Mouse (Mus musculus) adrenal gland, adult 2 months (tissue): ENCODE data around the gene Ranbp17. TPM values are rescaled to one million over a fixed set of nuclear protein-coding genes. Genes with fewer than 3 reads are reported as not detected.

ENCODE experiments used
- DNase-seq: peaks from one replicate; pipeline ENCODE4 v3.0.0; 2021
- polyA plus RNA-seq: library from polyadenylated mRNA; depleted of rRNA; stranded (reverse); fragments of >200 nt; gene quantifications from 2 replicates; pipeline ENCODE4 v1.2.3, GENCODE M21; 2012
- total RNA-seq, 2 experiments: library from RNA; stranded (reverse); gene quantifications; 2 replicates each; pipeline ENCODE4 v1.2.3; 2021

Ranbp17 gene
- total and polyA plus RNA-seq, 3 experiments: 0.36 to 5.3 (median 2.7) TPM

DNA sequence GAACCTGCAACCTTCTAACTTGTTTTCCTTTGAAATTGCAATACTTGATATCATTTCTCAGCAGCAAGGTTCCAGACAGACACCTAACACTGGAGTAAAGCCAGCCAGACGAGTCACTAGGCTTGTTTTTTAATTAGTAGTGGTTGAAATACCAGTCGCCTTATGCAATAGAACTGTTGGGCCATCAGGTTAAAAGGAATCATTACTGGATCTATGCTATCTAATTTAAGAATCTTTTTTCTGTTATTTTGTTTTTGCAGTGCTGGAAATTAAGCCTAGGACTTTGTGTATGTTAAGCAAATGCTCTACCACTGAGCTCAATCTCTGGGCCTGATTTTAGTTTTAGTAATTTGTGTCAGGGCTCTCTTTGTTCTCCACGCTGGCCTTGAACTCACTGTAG, 91.3 kb downstream of the Ranbp17 start:
- no peak for DNase-seq

DNA sequence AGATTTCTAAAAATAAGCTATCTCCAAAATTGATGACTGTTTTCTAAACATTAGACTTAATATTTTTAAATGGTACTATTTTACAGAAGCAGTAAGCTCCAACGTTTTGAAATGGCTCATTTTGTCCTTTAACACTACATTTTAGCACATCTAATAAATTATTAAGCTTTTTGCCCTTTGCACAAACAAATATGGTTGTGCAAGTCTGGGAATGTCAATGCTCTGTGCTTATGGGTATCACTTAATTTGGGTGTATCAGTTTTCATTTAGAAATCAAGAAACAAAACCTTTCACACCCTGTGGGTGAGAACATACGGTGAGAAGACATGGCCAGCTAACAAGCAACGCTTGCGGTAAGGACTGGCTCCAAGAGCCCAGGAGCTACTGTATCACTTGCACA, 108.9 kb downstream of the Ranbp17 start:
- no peak for DNase-seq

DNA sequence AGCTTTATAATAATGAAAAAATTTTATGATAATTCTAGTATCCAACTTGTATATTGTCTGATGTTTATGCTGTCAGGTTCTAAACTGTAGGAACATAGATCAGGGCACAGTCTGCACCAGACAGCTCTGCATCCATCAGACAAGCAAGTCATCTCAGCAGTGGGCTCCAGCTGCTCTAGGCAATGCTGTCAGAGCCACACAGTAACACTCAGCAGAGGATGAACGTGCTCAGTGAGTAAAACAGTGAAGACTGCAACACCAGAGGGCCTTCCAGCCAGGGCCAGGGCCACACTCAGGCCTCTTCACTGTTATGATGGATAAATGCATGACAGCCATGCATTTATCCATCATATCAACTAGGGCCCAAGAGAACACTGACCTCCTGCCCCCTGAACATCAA, 114.2 kb downstream of the Ranbp17 start:
- no peak for DNase-seq

DNA sequence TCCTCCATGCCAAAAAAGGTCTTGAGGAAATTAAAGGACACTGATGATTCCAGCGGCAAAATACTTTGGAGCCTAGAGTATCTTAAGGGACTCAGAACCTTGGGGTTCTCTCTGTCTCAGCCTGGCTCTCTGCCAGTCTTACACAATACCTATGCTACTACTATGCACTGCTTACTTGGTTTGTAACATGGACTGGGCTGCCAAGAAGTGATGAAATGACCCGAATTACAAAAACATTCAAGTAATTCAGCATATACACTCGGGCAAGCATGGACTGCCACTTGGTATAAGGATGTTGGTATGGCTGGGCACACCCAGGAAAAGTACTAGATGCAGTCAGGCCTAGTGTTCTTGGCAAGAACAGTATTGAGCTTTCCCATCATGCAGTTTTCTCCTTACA, 114.8 kb downstream of the Ranbp17 start:
- peak; percentile 45 for DNase-seq

DNA sequence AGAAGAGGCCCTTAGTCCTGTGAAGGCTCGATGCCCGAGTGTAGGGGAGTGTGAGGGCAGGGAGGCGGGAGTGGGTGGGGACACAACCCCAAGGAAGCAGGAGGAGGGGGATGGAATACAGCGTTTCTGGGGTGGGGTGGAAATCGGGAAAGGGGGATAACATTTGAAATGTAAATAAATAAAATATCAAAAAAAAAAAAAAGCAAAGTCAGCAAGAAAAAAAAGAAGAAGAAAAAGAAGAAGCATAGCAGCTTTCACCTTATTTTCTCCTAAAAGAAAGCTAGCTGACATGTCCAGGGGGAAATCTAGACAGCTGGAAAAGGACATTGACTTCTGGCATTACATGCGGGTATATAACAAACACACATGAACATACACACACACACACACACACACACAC, 117.3 kb downstream of the Ranbp17 start:
- no peak for DNase-seq

DNA sequence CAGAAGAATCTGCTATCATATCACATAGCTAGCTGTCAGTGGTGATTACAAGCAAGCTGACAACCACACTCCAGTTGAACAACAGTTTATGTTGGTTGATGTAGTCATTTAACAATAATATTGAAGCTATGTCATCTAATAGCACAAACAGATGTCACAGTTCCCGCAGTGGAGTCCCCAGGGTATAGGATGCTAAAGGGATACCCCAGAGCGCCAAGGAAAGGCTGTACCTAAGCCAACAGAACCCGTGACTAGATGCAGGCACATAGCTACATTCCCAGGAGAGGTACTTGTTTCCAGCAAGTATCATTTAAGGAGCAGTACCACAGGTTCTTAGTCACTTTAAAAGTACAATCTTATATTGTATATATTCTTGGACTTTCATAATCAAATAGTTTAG, 119.5 kb downstream of the Ranbp17 start:
- DNase-seq: no peak

DNA sequence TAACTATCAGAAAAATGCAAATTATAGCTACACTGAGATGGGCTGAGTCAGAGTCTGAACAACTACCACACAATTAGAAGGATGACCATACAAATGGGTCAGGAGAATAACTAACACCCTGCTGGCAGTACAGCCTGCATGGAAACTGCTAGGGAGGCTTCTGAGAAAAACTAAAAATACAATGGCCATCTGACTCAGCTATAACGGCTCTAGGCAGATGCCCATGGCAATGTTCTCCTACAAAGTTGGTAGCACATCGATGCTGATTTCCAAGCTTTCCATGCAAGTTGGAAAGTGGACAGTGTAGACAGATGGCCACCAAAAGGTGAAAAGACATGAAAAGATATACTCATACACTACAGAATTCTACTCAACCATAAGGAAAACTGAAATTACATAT, 124.9 kb downstream of the Ranbp17 start:
- no peak for DNase-seq

DNA sequence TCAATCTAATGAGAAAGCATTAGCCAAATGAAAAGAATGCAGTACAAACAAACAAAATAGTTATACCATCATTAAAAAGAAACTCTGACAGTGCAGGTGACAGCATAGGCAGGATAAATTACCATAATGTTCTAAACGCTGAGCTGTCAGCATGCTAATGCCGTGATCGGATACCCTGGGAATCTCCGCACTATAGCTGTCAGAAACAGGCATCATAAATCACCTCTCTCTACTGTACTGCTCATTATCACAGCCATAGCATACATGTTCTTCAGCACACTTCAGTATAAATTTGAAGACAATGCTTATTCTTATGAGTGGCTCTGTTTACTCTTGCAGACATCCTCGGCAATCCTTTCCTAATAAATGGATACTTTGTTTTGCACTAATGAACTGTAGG, 151.7 kb downstream of the Ranbp17 start:
- no peak for DNase-seq

DNA sequence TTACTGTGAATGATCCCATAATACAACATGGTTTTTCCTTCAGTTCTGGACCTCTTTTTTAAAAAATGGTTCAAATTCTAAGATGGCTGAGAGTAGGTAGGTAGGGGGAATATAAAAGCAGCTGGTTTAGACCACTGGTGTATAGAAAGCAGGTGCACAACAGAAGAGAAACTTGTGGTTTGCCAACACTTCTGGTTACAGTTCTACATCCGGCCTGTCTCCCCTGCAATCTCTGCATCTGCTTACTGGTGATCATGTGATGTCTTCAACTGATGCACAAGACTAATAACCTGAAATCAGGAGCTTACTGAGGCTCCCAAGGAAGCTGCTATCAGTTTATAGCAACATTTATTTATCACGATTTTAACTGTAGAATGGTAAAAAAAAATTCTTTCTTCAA, 164.3 kb downstream of the Ranbp17 start:
- DNase-seq: no peak

DNA sequence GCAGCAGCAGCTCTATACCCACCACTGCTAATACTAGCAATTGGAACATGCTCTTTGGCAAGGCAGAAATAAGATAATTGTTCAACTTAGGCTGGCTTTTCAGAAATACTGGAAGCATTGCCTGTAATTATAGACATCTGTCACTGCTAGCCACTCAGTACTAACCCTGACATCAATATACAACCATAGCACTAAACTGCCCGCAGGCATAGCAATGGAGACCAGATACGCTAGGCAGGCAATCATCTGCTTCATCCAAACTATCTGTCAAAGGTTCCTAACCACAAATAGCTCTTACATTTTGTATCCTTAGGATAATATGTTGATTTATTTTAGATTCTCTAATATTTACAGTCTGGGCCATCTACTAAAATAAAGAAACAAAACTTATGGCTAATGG, 171.5 kb downstream of the Ranbp17 start:
- no peak for DNase-seq

DNA sequence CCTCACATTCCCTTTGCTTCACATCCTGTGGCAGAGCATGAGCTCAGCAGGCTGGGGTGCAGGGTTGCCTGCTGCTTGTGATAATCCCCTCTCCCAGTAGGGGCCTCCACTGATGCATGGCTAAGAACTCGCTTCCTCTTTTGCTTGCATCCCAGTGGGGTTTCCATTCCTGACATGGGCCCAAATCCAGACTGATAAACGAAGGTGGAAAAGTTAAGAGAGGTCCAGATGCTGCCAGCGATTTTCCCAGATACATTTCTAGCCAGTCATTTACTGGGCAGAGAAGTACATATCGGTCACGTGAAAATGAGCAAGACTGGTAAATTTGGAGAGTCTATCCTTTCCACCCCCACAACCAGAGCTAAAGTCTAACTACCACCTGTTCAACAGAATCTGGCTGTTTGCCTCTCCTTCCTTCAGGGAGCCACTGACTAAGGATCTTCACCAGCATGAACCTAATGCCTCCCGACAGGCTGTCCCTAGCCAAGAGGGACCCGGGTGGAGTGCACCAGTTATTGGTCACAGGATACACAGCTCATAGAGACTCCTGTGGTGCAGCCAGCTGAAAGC, 176.9 kb downstream of the Ranbp17 start:
- peak; percentile 32 for DNase-seq

DNA sequence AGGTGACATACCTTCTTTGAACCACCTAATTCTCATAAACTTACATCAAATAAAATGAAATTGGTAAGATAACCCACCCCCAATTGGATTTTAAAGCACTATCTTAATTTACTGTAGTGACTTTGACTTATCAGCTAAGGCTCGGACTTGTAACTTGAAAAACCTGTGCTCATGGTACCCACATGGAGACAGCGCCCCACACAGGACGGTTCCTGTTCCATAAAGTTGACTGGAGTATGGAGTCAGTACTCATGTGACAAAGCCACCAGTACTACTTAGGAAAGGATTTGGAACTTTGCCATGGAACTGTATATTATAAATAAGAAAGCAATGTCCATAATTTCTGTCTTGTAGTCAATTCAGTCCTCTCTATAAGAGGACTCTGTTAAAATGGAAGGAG, 177.9 kb downstream of the Ranbp17 start:
- no peak for DNase-seq

DNA sequence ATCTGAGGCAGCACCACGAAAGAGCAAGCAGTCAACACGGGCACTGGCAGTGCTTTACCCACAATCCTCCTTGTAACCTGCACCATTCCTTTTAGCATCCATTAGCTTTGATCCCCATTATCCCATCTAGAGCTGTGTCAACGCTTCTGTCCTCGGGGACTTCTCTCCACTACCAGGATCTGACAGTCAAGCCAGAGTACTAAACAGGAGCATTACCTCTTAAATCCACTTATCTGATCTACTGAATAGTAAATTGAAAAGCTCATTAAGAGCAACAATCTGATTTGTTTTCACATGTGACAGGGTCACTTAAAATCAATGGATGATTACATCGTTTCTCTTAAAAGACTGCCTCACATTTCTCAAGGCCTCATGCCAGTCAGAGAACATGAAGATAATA, 181.4 kb downstream of the Ranbp17 start:
- no peak for DNase-seq

DNA sequence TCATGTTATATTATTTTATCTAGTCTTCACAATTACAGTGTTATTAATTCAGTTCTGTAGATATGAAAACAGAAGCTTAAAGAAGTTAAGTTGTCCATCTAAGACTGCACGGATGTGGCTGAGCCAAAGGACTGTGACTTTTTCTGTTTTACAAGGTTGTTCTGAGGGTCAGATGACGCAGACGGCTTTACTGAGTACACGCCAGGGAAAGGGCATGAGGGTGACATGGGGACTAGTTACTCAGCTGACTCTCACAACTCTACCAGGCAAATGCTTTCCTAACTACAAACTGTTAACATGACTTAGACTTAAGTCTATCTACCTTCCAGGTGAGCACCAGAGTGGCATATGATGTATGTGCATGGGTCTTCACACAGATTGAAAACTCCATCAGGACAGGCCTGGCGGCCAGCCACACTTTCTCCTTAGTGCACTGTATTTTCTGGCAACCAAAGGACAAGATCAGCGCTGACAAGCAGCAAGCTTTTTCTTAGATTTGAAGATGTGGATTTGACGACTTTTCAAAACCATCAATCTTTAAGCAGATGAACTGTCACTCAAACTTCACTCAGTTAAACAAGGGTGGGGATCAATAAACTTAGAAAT, 194.4 kb downstream of the Ranbp17 start:
- peak; percentile 81 for DNase-seq

DNA sequence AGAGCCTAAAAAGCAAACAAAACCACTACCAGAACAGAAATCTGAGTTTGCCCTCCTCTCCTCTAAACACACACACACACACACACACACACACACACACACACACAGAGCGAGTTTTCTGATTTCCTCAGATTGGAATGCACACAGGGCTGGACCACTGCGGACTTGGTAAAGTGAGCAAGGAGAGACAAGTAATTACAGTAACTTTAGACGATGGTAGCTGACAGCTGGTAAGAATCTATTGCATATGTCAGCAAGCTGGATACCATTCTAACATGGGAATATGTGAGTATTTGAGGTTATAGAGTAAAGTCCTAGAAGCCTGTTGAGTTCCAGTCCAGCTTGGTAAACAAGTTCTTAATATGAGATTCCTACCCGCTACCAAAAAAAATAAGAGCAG, 204.0 kb downstream of the Ranbp17 start:
- DNase-seq: no peak

DNA sequence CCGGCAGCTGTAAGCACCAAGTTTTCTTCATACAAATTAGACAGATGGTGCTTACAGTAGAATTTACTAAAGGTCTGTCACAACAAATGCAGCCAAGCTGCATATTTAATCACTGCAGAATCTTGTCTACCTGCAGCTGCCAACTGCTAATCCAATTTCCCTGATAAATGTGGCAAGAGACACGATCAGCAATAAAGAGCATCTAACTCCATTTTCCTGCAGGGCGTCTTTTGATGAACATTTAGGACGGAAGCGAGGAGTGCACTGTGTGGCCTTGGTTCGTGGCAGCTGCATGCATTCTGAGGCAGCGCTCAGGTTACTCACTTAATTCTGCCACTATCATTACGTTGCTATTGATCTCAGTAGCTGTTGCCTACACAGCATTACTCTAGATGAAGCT, 212.7 kb downstream of the Ranbp17 start:
- no peak for DNase-seq

DNA sequence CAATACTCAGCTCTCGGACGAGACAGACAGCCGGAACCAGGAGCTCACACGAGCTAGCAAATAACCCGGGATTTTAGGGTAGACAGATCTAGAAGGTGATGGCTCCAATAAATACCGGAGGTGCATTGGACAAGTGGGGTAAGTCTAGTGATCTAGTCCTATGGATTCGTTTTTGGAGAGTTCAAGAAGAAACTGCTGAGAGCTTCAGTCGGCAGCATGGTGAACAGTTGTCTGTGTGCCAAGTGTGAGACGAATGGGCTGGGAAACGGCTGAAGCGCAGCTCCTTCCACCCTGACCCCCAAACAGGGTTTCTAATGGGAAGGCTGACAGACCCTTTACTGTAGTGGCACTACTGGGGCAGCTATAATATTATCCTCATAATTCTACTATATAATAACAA, 214.2 kb downstream of the Ranbp17 start:
- DNase-seq: no peak

DNA sequence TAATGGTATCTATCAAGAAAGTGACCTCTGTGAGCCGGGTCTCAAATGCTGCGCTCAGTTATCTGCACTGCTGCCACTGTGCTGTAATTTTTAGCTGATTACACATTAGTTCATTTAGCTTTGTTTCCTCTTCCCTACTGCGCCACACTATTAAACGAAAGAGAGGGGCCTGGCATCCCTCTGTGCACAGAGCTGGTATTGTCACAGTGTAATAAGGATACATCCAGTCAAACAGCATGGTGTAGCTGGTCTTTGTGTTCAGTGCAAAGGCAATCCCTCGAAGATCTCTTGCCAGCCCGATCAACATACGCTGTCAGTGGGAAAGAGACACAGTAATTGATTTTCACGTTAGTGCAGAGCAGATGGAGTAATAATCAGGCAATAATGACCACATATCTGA, 216.4 kb downstream of the Ranbp17 start:
- DNase-seq: no peak

DNA sequence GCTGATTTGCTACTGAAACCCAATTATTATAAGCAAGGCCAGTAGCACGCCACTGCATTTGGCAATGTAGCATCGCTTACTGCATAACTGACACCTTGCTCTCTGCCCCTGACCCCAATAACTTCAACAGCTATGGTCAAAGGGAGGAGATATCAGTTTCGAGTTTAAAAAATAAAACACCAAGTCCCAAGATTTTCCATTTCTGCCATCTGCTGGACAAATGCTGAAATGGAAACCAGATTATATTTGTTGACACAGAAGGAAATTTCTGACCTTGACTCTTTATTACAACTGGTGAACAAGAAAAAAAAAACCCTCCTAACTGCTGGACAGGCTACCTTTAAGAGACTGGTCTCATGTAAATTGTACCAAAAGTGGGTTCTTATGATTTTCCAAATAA, 218.1 kb downstream of the Ranbp17 start:
- peak; percentile 19 for DNase-seq

DNA sequence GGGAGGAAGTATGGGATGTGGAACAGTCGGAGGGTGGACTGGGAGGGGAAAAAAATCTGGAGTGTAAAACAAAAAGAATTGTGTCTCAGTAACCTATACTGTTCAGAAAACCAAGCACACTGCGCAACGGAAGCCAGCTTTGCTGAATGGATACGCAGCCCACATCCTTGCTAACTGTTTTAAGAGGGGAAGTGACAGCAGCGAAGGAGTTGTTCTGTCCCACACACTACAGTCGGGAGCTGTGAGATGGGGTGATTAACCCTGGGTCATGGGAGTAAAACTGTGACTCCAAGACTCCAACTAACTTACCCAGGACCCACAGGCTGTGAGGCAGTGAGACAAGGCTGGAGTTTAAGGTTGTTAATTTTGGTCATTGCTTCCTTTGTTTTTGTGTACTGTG, 219.5 kb downstream of the Ranbp17 start:
- DNase-seq: no peak

DNA sequence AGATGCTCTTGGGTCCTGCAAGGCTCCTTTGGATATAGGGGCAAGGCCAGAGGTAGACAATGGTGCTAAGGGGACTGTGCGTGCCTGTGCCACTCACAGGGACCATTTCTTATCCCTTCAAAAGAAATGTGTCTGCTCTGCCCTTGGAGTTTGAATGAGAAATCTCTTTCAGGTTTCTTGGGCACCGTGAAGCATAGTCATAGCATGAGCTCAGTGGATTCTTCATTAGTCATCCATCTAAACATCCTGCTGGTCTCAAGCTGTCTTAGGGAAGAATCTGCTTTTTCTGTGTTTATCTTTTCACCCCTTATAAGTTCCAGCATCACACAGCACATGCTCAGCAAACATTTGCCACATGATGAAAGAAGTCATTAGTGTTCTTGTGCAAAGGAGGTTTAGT, 235.0 kb downstream of the Ranbp17 start:
- no peak for DNase-seq

DNA sequence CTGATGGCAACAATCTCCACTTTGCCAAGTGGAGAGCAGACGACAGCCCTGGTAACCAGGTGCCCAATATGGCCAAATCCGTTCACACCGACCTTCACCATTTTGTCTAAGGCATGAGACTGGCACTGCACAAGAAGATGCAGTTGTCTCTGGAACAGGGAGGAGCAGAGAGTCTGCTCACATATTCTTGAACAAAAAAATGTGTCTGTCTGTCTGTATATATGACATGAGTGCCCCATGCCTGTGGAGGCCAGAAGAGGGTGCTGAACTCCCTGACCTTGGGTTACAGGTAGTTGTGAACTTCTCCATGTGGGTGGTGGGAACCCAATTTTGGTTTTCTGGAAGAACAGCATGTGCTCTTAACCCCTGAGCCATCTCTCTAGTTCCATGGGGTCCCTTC, 236.9 kb downstream of the Ranbp17 start, which contains the start of gene Gm12117:
TSS of gene Gm12117 (minus strand) at position 101 of the 400 bp plus-strand sequence.
- no peak for DNase-seq

DNA sequence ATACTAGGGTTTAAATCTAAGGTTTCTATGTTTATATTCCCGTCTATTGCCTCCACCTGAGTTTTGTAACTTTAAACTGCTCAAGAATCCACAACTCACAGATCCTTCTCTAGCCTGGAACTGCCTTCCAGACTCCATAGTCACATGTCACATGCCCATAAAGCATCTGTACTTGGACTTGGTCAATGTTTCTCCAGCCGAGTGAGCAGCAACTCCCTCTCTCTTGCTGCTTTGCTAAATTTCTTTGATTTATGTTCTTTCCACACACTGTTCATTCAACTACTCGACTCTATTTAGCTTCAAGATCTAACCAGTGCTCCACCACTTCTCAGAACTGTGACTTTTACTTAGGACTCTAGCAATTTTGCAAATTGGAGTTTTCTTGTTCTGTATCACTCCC, 238.7 kb downstream of the Ranbp17 start:
- DNase-seq: no peak

DNA sequence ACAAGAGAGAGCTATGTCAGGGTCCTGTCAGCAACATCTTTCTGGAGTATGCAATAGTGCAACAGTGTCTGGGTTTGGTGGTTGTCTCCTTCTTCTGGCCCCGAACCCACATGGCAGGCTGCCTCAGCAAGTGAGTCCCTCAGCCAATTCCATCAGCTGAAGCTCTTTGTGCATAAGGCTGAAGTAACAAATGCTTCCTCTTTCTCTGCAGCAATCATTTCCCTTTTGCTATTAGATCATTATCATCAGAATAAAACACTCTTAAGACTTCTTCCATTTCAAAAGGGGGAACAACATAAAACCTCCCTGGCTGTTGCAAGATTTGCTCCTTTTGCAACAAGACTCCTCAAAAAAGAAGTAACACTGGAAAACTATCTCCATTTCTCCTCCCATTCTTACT, 239.3 kb downstream of the Ranbp17 start:
- DNase-seq: no peak

DNA sequence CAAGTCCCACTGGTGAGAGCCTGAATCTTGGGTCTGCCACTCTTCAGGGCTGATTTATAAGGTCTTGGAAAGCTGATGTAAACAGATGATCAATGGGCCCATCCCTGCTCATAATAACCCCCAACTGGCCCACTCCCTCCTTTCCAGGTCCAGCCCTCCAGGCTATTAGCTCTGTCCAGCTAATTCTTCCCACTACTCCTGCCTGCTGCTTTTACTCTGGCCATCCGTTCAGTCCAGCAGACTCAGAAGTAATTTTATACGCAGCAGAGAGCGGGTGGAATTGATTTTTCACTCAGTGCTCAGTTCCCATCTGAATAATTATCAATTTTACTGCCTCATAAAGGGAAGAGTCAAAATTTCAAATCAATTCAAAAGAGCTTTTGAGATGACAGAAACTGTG, 273.3 kb downstream of the Ranbp17 start:
- no peak for DNase-seq
